Mouse (Mus musculus) forebrain, embryonic 11.5 days (tissue): ENCODE measurements around the gene Tmco4. TPM values are rescaled to one million over a fixed set of nuclear protein-coding genes. Genes with fewer than 3 reads are reported as not detected.
A peak's percentile ranks its signal among the peaks of the same experiment; 100 is the strongest.

Source experiments
- ATAC-seq: fragments of 200-750 bp; cut with Nextera tagmentation; replicated peaks from 2 replicates; pipeline ENCODE4 v1.8.0; 2017; ENCODE audit warnings: moderate TSS enrichment; ENCODE audit not compliant: low FRiP score
- DNase-seq: peaks from one replicate; pipeline ENCODE4 v3.0.0-alpha.2; 2017; ENCODE audit warnings: low spot score
- H3K27ac ChIP-seq: fragments of 300-500 bp; sonication (generic); 2 replicates; pipeline ENCODE4 v1.5.1; 2014; ENCODE audit warnings: low read depth, low read length
- H3K27me3 ChIP-seq: fragments of 300-500 bp; sonication (generic); 2 replicates; pipeline ENCODE4 v1.6.1; 2014; ENCODE audit warnings: mild to moderate bottlenecking, low read length, mixed read lengths; ENCODE audit not compliant: control insufficient read depth, insufficient read depth
- H3K36me3 ChIP-seq: fragments of 300-500 bp; sonication (generic); 2 replicates; pipeline ENCODE4 v1.6.1; 2014; ENCODE audit warnings: mild to moderate bottlenecking, low read length, moderate library complexity, mixed read lengths; ENCODE audit not compliant: control insufficient read depth, insufficient read depth
- H3K4me1 ChIP-seq: fragments of 300-500 bp; sonication (generic); replicated peaks from 2 replicates; pipeline ENCODE4 v1.6.1; 2014; ENCODE audit warnings: low read length, mixed read lengths; ENCODE audit not compliant: control insufficient read depth, insufficient read depth
- H3K4me2 ChIP-seq: fragments of 300-500 bp; sonication (generic); 2 replicates; pipeline ENCODE4 v1.6.1; 2014; ENCODE audit warnings: low read depth, mild to moderate bottlenecking, low read length, moderate library complexity, mixed read lengths; ENCODE audit not compliant: severe bottlenecking
- H3K4me3 ChIP-seq: fragments of 300-500 bp; sonication (generic); 2 replicates; pipeline ENCODE4 v1.5.1; 2014; ENCODE audit warnings: low read depth, low read length
- H3K9ac ChIP-seq: fragments of 300-500 bp; sonication (generic); 2 replicates; pipeline ENCODE4 v1.6.1; 2014; ENCODE audit warnings: low read length
- H3K9me3 ChIP-seq: fragments of 300-500 bp; sonication (generic); 2 replicates; pipeline ENCODE4 v1.6.1; 2016; ENCODE audit warnings: low read length, mixed read lengths; ENCODE audit not compliant: control insufficient read depth
- WGBS: fragments of 180-500 bp; shearing (Covaris S2); extraction: QIAGEN DNeasy Blood & Tissue Kit; methylation state at CpG from one replicate; pipeline ENCODE4 v1.1.7; 2014; 5-methylcytosine and 5-hydroxymethylcytosine counted together
- polyA plus RNA-seq: library from polyadenylated mRNA; unstranded; fragments of >200 nt; fragmentation: Nextera tagmentation; extraction: Ambion mirVana; gene quantifications from 2 replicates; pipeline ENCODE4 v1.2.1, GENCODE M21; 2014

Tmco4 gene
- polyA plus RNA-seq, 1 experiment from 2014 or later = 0.96 TPM

DNA sequence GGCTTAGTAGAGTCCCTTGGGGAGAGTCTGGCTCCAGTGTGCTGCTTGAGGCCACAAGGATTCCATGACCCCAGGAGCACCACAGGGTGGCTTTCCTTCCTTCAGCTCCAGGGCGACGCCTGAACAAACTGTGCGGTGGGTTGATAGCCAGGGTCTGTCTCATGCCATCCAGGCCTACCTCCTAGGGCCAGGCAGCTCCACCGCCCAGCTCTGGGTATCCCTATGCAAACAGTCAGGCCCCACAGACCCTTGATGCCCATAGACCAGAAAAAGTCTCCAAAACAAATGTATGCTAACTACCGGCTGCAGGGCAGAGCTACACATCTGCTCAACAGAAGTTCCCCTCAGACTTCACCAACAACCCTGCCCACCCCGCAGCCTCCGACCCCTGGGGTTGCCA, 118.4 kb downstream of the Tmco4 start:
- no peak overlapping the region; the same call in 1 of the 2 replicates for H3K4me3 ChIP-seq
- H3K9me3 ChIP-seq = peaks cover 5% of the 10 kb centered on the region; the same call in 1 of the 2 replicates
- WGBS = 39% methylated on average over 7 of the region's 7 CpGs
- peaks cover 6% of the 10 kb centered on the region; the same call in 1 of the 2 replicates for H3K4me1 ChIP-seq
- H3K36me3 ChIP-seq = no peaks in the 10 kb centered on the region
- H3K27me3 ChIP-seq = peaks cover 41% of the 10 kb centered on the region
- no peak overlapping the region for H3K9ac ChIP-seq
- H3K4me2 ChIP-seq = 0 out of 2 replicates have a peak overlapping the region, but pooled peaks have one; percentile 9
- no peak overlapping the region for H3K27ac ChIP-seq
- DNase-seq (no peak), ATAC-seq (no peak)

DNA sequence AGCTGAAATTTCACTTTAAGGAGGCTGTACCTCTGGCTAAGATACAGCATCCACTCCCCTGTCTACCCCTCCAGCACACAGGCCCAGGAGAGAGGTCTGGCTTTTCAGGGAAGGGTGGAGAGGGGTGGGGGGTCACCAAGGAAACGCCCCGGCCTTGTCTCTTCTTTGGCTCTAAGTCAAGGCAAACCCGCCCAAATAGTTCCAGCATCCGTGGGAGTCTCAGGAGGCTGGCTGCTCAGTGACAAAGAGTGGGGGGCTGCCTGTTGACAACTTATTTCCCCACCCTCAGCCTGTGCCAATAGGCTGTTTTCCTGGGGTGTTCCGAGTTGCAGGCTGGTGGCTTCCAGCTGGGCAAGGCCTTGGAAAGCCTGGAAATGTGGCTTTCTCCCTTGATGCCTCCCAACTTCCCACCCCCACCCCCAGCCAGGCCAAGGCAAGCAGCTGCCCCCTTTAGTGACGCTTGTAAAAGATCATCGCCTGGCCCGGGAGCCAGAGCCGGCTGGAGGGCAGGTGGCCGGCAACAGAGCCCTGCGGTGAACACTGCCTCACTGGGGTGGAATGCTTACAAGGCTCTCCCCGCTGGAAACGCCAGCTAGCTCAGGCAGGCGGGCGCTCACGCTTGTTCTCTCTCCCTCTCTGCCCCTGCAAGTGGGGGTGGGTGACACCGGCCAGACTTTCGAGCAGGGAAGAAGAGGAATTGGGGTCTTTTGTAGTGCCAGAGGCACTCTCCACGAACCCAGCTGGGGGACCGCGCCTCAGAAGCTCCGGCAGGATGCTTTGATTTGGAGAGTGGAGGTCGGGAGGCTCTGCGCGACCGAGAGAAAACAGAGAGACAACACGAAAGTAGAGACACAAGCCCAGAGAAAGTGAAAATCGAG, 119.0 kb downstream of the Tmco4 start:
- Histone ChIP-seq H3K9me3 (peaks cover 5% of the 10 kb centered on the region; the same call in 1 of the 2 replicates), H3K9ac (peak overlapping the region; percentile 55), H3K36me3 (no peaks in the 10 kb centered on the region), H3K27ac (no peak overlapping the region), H3K4me3 (peak overlapping the region; percentile 45), H3K27me3 (peaks cover 41% of the 10 kb centered on the region), H3K4me1 (peaks cover 6% of the 10 kb centered on the region; the same call in 1 of the 2 replicates), H3K4me2 (peak overlapping the region; percentile 65)
- 5% methylated on average over 28 of the region's 28 CpGs for WGBS
- ATAC-seq (no peak), DNase-seq (no peak)

DNA sequence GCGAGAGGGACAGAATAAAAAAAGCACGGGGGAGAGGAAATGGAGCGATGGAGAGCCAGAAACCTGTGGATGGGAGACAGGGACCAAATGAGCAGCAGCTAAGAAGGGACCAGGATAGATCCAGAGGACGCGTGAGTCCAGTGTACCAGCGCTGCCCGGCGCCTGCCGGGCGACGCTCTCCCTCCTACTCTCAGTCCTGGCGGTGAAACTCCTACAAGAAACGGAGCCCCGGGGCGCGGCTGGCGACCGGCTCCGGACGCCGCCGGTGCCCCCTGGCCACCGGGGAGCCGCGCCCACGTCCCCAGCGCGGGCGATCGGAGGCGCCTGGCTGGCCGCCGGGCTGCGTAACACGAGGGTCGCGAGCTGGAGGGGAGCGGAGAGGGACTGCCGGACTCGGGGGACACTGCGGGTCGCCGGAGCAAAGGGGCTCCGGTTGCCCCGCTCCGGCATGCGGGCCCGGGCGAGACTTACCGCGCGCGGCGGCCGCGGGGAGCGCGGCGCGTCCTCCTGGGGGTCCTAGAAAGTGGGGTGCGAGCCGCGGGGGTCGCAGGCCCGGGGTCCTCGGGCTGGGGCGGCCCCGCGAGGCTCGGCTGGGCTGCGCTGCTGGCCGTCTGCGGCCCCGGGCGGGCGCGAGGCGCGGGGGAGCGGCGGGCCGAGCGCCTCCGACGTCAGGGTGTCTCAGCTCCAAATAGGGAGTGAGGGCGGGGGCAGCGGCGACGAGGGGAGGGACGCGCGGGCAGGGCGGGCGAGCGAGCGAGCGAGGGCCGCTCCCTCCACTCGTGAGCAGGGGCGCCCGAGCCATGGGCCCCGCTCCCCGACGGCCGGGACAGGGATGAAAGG, 119.9 kb downstream of the Tmco4 start, which contains the start of gene Nbl1:
Nbl1 (minus strand) TSS at position 638 of the 840 bp plus-strand sequence.
- peaks cover 41% of the 10 kb centered on the region for H3K27me3 ChIP-seq
- no peaks in the 10 kb centered on the region for H3K36me3 ChIP-seq
- peak within 1 kb of the TSS; percentile 55 for H3K9ac ChIP-seq
- WGBS = under 1% methylated on average over 74 of the region's 105 CpGs
- DNase-seq (peak; percentile 64), ATAC-seq (no peak)
- peaks cover 6% of the 10 kb centered on the region; the same call in 1 of the 2 replicates for H3K4me1 ChIP-seq
- H3K4me2 ChIP-seq = peak within 1 kb of the TSS; percentile 65
- H3K4me3 ChIP-seq = peak within 1 kb of the TSS; percentile 45
- peaks cover 5% of the 10 kb centered on the region; the same call in 1 of the 2 replicates for H3K9me3 ChIP-seq
- H3K27ac ChIP-seq = no peak within 1 kb of the TSS

DNA sequence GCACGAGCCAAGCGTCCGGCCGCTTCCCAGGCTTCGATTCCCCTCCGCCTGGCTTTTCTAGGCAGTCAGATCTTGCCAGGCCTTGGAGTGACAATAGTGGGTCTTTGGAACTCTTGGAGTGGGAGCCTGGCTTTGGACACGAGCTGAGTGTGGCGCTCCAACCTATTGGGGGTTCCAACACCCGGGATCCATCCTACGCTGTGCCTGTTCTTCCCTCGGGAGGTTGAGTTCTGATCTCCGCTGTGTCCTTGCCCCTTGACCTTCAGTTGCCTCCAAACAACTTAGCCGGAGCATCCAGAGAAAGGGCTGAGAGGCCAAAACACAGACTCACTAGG, 120.5 kb downstream of the Tmco4 start:
- peak overlapping the region; percentile 45 for H3K4me3 ChIP-seq
- H3K4me2 ChIP-seq = peak overlapping the region; percentile 65
- DNase-seq (no peak), ATAC-seq (no peak)
- H3K27ac ChIP-seq = no peak overlapping the region
- no peaks in the 10 kb centered on the region for H3K36me3 ChIP-seq
- H3K9ac ChIP-seq = no peak overlapping the region
- peaks cover 41% of the 10 kb centered on the region for H3K27me3 ChIP-seq
- H3K4me1 ChIP-seq = peaks cover 6% of the 10 kb centered on the region; the same call in 1 of the 2 replicates
- WGBS = 23% methylated on average over 13 of the region's 13 CpGs
- peaks cover 5% of the 10 kb centered on the region; the same call in 1 of the 2 replicates for H3K9me3 ChIP-seq

DNA sequence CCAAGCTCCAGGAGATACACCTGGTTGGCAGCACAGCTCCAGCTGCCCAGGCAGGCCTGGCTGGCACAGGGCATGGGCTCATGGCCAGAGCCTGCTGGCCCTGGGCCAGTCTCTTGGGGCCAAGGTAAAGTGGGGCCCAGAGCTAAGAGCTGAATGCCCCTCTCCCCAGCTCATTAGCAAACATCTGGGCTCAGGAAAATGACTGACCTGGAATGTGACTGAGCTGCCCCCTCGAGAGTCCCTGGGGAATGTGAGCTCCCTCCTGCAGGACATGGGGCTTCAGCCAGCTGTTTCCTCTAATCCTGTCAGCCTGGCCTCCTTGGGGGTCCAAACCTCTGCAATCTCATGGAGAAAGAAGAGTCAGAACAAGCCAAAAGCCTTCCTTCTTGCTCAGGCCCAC, 122.7 kb downstream of the Tmco4 start:
- peaks cover 39% of the 10 kb centered on the region for H3K27me3 ChIP-seq
- no peak for DNase-seq

DNA sequence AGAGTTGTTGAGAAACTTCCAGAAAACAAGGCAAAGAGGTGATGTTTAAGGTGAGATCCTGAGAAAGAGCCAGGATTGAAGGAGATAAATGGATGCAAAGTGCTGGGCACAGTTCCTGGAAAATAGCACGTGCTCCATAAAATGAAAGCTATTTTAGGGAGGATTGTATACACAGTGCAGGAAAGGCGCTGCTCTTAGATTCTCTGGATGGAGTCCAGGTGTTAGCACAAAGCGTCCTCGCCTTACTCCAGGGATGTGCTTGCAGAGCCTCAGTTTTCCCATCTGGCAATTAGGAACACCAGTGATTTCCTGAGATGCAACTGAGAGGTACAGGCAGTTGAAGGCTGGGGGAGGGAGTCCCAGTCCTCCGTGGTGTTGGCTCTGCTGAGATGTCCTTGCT, 123.5 kb downstream of the Tmco4 start:
- H3K36me3 ChIP-seq = no peaks in the 10 kb centered on the region
- peaks cover 6% of the 10 kb centered on the region; the same call in 1 of the 2 replicates for H3K4me1 ChIP-seq
- no peak overlapping the region for H3K9ac ChIP-seq
- DNase-seq = no peak
- no peak overlapping the region for H3K4me2 ChIP-seq
- H3K4me3 ChIP-seq = no peak overlapping the region
- peaks cover 31% of the 10 kb centered on the region for H3K27me3 ChIP-seq
- peaks cover 5% of the 10 kb centered on the region; the same call in 1 of the 2 replicates for H3K9me3 ChIP-seq
- H3K27ac ChIP-seq = no peak overlapping the region
- ATAC-seq = no peak
- 83% methylated on average over 5 of the region's 5 CpGs for WGBS

More for the DNA sequence above, 122.7 kb downstream of the Tmco4 start:
- Histone ChIP-seq H3K4me1 (peaks cover 6% of the 10 kb centered on the region; the same call in 1 of the 2 replicates), H3K4me3 (no peak overlapping the region), H3K4me2 (no peak overlapping the region), H3K9ac (no peak overlapping the region), H3K27ac (no peak overlapping the region), H3K9me3 (peaks cover 5% of the 10 kb centered on the region; the same call in 1 of the 2 replicates), H3K36me3 (no peaks in the 10 kb centered on the region)
- WGBS = 50% methylated on average over 1 of the region's 1 CpGs
- ATAC-seq = no peak

DNA sequence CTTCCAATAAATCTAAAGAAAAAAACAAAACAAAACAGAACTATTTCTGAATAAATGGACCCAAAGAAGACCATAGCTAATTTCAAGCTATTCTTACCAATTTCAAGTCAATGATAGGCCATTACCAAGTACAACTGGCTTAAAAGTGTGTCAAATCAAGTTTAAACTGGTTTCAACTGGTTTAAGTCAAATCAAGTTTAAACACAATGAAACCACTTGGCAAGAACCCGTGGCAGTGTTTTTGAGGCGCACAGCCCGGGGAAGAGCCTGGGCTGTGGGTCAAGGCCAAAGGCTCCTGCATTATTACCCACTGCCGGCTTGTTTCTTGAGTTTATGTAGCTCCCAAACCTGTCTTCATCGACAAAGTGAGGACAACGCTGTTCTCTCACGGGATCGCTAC, 127.6 kb downstream of the Tmco4 start:
- no peaks in the 10 kb centered on the region for H3K4me1 ChIP-seq
- H3K27ac ChIP-seq = no peak overlapping the region
- no peak overlapping the region for H3K4me3 ChIP-seq
- ATAC-seq (no peak), DNase-seq (no peak)
- H3K36me3 ChIP-seq = peaks cover 2% of the 10 kb centered on the region; the same call in 1 of the 2 replicates
- 95% methylated on average over 8 of the region's 8 CpGs for WGBS
- no peak overlapping the region for H3K4me2 ChIP-seq
- H3K9ac ChIP-seq = no peak overlapping the region
- H3K9me3 ChIP-seq = no peaks in the 10 kb centered on the region
- no peaks in the 10 kb centered on the region for H3K27me3 ChIP-seq

DNA sequence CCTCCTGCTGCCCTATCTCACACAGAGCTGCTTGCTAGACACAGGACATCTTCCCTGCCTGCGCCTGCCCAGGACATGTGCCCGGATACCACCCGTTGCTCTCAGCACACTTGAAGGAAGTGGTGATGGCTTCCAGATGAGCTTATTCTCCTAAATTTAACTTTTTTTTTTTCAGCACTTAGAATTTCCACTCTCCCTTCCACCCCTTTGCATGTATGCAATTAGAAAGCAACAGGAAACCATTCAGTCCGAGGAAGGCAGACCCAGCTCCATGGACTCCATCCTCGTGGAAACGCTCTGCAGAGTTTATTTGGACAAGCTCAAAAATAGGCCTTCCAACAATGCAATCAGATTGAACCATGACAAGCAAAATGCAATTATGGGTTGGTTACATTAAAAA, 128.9 kb downstream of the Tmco4 start:
- Histone ChIP-seq H3K27ac (no peak overlapping the region), H3K9me3 (no peaks in the 10 kb centered on the region), H3K4me3 (no peak overlapping the region), H3K4me2 (no peak overlapping the region), H3K4me1 (no peaks in the 10 kb centered on the region), H3K9ac (no peak overlapping the region), H3K27me3 (no peaks in the 10 kb centered on the region), H3K36me3 (peaks cover 2% of the 10 kb centered on the region; the same call in 1 of the 2 replicates)
- WGBS = 92% methylated on average over 6 of the region's 6 CpGs
- DNase-seq (no peak), ATAC-seq (no peak)
